Mouse (Mus musculus) thymus, postnatal 14 days (tissue): Measurements from ENCODE around the gene Arhgef12.

Experiments
- DNase-seq: peaks from one replicate; pipeline ENCODE4 v3.0.0; 2021

Arhgef12 gene

GRCm38 (mm10) chr9:43071741-43072140, 35.3 kb downstream of the Arhgef12 start:
- no peak for DNase-seq

DNA sequence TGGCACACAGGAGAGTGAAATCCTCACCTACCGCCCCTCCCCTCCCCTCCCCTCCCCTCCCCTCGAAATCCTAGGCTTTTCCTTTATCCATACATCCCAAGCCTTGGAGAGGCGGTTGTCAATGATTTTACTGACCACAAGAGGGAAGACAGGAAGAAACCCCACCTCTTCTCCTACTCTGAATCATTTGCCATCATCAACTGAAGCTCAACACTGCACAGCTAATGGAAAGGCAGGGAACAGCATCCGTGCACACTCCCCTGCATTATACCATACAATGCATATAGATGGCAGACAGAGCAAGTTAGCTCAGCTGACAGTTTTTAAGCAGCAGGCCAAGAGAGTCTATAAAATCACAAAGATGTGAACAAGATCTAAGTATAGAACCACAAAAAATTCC, 35.9 kb downstream of the Arhgef12 start:
- DNase-seq: no peak

DNA sequence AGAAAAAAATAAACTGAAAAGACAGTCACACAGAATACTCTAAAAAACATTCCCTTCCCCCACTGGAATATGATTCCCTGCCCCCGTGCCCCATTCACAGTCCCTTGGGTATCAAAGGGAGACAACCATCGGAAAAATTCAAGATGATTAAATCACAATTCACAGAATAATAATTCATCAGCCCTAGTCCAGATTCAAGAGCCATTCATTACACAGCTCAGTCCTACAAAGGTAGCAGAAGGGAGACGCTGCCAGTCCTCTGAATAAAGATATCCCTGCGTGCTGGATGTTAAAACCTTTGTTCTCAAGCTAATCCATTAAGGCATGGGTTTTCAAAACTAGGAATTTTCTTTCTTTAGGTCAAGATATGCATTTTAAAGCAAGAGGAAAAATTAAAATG, 36.5 kb downstream of the Arhgef12 start:
- no peak for DNase-seq

GRCm38 (mm10) chr9:43070153-43070552, 36.9 kb downstream of the Arhgef12 start:
- DNase-seq: no peak

DNA sequence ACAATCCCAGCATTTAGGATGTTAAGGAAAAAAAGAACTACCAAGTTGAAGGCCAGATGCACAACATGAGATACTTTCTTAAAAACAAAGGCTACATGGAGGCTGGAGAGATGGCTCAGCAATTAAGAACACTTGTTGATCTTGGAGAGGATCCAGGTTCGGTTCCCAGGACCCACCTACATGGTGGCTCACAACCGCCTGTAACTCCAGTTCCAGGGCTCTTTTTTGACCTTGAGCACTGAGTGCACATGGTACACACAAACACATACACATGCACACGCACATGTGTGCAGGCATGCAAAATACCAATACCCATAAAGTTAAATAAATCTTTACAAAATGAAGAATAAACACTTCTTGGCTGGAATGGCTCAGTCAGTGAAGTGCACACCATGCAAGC, 39.1 kb downstream of the Arhgef12 start:
- no peak for DNase-seq

- no peak for DNase-seq
These were observed 41.8 kb downstream of the Arhgef12 start for GRCm38 (mm10) chr9:43065231-43065630.

DNA sequence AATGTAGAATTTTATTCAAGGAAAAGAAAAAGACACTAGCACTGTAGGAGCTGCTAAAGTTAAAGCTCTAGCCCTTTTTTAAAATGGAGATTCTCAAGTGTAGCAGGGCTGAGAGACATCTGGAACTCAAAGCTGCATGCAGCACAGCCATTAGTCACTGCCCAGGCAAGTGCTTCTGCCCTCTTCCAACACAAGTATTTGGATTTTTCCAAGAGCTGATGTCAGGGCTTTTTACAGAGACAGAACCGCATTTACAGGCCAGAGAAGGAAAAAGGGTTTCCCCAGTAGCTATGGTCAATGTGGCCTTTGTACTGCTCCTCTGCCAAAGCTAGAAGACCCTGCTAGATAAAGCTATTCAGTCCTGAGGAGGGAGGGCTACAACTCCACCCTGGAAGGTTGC, 45.5 kb downstream of the Arhgef12 start:
- DNase-seq: no peak

DNA sequence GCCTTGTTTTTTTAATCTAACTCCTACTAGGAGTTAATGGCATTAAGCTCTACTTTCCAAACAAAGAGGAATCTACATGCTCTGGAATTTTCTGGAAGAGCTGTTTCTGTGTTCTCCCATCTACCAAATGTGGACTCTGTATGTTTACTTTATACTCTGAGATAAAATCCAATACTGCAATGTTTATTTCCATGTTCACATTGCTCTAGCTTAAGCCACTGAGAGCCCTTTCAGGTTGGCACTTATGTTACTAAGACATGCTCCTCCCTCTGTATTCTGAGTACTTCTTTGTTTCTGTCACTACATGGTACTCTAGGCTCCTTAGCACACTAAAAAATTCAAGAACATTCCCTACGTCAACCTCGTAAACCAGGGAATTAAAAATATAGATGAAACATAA, 56.6 kb downstream of the Arhgef12 start:
- no peak for DNase-seq

GRCm38 (mm10) chr9:43044481-43044880, 62.6 kb downstream of the Arhgef12 start:
- DNase-seq: no peak

GRCm38 (mm10) chr9:43038466-43038865, 68.6 kb downstream of the Arhgef12 start:
- DNase-seq: no peak

DNA sequence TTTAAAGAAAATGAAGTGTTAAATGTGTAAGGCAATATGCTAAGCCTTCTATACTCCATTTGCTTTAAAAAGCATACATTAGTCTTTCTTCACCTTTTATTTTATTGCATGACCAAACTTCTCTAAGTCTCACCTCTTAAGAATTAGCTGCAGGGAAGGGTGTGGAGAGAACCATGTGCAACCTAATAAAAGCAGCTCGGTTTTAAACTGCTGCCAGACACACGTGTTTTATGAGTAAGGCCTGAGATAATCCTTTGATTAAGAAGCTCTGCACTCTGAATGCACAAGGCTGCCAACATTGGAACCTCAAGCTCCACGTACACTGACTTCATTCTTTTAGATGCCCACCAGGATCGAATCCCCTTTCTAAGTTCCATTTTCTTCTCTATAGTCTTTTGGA, 71.8 kb downstream of the Arhgef12 start:
- no peak for DNase-seq

DNA sequence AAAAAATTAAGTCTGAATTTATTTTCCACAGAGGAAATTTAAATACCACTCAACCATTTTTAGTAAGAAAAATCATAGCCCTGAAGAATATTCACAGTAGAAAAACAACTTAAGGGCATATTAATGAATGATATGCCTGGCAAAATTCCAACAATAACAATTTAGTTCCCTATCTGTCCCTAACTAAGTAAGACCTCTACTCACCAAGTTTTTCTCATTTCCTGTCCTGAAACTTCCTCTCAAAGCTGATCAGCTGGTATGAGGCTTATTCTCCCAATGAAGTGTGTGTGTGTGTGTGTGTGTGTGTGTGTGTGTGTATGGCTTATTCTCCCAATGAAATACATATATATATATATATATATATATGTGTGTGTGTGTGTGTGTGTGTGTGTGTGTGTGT, 72.8 kb downstream of the Arhgef12 start:
- DNase-seq: no peak

- no peak for DNase-seq
These were observed 79.3 kb downstream of the Arhgef12 start for GRCm38 (mm10) chr9:43027757-43028156.

- DNase-seq: no peak
These were observed 85.4 kb downstream of the Arhgef12 start for GRCm38 (mm10) chr9:43021515-43022251.

GRCm38 (mm10) chr9:43019656-43020055, 87.4 kb downstream of the Arhgef12 start:
- DNase-seq: no peak

- DNase-seq: no peak
These were observed 91.3 kb downstream of the Arhgef12 start for GRCm38 (mm10) chr9:43015786-43016185.

DNA sequence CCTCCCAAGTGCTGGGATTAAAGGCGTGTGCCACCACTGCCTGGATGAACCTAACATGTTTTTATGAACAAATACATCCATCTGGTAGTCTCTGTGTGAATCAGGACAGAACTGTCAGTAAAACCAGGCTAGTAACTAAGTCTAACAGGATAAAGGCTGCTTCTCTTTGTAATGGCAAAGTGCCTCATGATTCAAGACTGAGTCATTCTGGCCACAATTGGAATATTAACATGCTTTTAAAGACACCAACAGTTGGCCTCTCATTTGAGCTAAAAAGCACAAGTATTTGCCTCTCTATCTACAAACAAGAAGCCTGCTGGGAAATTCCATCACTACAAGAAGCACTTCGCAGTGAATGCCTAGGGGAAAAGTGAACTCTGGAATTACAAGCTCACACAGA, 91.7 kb downstream of the Arhgef12 start:
- no peak for DNase-seq

- DNase-seq: no peak
These were observed 92.2 kb downstream of the Arhgef12 start for GRCm38 (mm10) chr9:43014886-43015285.

GRCm38 (mm10) chr9:43012541-43012940, 94.5 kb downstream of the Arhgef12 start:
- DNase-seq: no peak

GRCm38 (mm10) chr9:43011061-43011460, 96.0 kb downstream of the Arhgef12 start:
- no peak for DNase-seq

DNA sequence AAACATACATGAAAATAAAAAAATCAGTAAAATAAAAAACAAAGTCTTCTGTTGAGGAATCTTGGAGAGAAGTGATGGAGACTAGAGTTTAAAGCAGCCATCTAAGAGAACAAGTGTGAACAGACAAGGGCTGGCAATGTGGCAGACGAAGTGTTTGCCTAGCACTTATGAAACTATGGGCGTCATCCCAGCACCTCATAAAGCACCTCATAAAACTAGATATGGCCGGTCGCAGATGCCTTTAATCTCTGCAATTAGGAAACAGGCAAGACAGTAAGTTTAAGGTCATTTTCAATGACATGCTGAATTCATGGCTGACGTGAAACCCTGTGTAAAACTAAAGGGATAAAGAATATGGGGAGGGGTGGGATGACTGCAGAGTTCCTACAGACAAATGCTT, 103.2 kb downstream of the Arhgef12 start:
- no peak for DNase-seq

DNA sequence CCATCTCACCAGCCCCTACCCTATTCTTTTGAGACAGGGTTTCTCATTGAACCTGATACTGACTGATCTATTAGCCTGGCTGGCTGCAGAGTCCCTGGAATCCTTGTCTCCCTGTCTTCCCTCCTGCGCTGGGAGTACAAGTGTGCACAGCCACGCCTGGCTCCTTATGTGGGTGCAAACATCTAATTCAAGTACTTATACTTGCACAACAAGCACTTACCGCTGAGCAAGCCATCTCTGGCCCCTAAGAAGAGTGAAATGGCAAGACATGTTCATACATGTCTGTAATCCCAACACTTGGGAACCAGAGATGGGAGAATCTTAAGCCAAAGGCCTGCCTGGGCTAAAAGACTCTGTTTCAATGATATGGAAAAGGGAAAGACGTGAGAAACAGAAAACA, 104.0 kb downstream of the Arhgef12 start:
- no peak for DNase-seq

DNA sequence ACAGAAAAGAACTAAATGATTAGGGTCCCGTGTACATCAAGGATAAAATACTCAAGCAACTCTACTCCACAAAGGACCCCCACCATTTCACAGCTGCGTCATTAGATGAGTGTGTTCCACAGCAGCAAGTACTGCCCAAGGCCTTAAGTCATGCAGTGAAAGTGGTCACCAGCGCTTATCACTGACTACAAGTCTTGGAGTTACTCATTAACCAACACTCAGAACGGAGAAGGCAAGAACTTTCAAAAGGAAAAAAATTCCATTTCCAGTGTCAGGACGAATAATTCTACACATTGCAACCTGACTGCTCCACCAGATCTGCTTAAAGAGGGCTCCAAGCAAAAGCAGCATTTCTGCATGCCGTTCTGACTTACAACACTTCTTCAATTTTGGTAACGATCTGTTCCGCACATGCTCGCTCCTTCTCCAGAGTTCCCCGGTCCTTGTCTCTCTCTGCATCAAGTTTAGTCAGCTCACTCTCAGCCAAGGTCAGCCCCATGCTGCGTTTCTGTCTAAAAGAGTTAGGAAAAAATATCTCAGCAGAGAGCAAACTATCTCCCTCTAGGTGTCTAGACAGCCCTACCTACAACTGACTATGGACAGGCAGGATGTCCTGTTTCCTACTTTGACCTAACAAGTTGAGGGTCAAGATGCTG, 106.3 kb downstream of the Arhgef12 start:
- no peak for DNase-seq

GRCm38 (mm10) chr9:43000070-43000469, 107.0 kb downstream of the Arhgef12 start:
- DNase-seq: no peak

DNA sequence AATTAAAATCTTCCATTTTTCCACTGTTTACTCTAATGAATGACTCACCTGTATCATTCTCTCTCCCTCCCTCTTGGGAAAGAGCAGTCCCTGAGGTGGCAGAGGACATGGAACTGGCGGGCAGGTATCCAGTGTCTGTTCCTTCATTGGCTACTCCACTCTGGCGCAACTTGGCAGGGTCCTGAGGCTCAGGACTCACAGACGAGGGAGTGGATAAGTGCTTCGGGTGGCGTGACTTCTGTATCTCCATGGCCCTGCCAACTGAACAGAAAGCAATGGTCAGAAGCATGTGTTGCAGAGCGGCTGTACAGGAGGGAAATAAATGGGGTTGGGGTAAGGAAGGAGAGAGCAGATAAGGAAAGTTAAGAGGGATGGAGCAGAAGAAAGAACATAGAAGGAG, 109.5 kb downstream of the Arhgef12 start:
- no peak for DNase-seq
